Mouse (Mus musculus) heart, postnatal 0 days (tissue): Measurements from ENCODE around the gene Rbfox1.

Experiments used
- CTCF ChIP-seq: IDR thresholded peaks from 2 replicates; pipeline ENCODE4 v1.5.1; 2016; ENCODE audit warnings: antibody characterized with exemption, control low read depth, low read depth
- EP300 ChIP-seq: IDR thresholded peaks from 2 replicates; pipeline ENCODE4 v1.6.1; 2016; ENCODE audit warnings: antibody characterized with exemption, low read depth

DNA sequence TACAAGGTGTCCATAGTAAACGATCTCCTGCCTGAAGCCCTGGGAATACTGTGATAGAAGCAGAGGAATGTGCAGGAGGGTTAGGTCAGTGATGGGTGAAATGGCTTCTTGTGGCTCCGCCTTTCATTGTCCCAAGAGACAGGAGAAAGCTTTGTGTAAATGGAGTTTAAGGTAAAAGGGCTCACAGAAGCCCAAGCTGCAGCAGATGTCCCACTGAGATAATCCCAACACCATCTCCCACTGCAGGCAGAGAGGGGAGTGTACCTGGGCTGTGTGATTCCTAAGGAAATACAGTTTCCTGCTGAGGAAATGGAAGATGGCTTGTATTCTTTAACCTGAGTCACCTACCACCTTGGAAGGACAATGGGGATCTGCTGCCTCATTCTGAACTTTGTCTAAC is 529.7 kb downstream of the Rbfox1 start:
- TF ChIP-seq EP300 (no peak), CTCF (no peak)
